Mouse (Mus musculus): Measurements from ENCODE around the gene Rita1. TPM values are rescaled to one million over a fixed set of nuclear protein-coding genes. Genes with fewer than 3 reads are reported as not detected.
A peak's percentile ranks its signal among the peaks of the same experiment; 100 is the strongest.

Rita1 gene
- polyA plus RNA-seq, 1 experiment: 15.7 TPM

DNA sequence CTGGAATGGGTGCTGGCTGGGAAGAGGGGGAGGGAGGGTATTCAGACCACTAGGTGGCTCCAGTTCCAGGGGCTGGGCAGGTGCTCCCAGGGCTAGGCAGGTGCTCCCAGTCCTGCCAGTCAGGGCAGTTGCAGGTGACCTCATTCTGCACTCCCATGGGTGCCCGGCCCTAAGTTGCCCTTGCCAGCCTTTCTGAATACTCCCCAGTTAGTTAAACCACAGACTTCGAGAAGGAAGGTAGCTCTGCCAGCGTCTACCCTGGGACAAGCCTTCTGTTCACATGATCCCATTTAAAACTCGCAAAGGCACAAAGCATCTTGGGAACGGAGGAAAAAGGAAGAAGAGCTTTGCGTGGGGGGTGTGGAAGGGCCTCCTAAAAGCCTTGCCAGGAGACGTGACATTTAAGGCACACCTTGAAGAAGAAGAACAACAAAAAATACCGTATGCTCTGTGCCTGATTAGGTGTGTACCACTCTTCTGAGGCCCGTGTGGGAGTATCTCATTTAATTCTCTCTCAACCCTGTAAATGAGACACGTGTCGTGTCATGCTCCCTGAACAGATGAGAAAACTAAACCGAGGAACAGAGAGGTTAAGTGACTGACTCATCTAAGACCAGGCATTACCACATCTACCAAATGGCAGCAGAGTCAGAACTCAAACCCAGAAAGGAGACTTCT is 35.6 kb upstream of the Rita1 start:
- no peak overlapping the region for H3K4me3 ChIP-seq (replicated peaks; ENCODE audit: extremely low read depth, low read depth, low read length)
- DNase-seq: no peak
- H3K4me1 ChIP-seq (ENCODE audit: control insufficient read depth, insufficient read depth, low read length): peaks cover 2% of the 10 kb centered on the region; the same call in 1 of the 2 replicates
- 24% methylated on average over 12 of the region's 12 CpGs for WGBS
- TF ChIP-seq POLR2A (IDR thresholded peaks at IDR 0.05; ENCODE audit: borderline replicate concordance, extremely low read depth, low read depth, low read length): no peak
- no peak for TF ChIP-seq CTCF (IDR thresholded peaks at IDR 0.05; ENCODE audit: insufficient read depth, low read length)

- no peak overlapping the region for H3K4me3 ChIP-seq (replicated peaks; ENCODE audit: extremely low read depth, low read depth, low read length)
- TF ChIP-seq CTCF (IDR thresholded peaks at IDR 0.05; ENCODE audit: insufficient read depth, low read length): no peak
- TF ChIP-seq POLR2A (IDR thresholded peaks at IDR 0.05; ENCODE audit: borderline replicate concordance, extremely low read depth, low read depth, low read length): no peak
- DNase-seq: no peak
- WGBS: 57% methylated on average over 4 of the region's 4 CpGs
- H3K4me1 ChIP-seq (ENCODE audit: control insufficient read depth, insufficient read depth, low read length): peaks cover 2% of the 10 kb centered on the region; the same call in 1 of the 2 replicates
Measured at GRCm38 (mm10) chr5:120647361-120647760, 35.0 kb upstream of the Rita1 start.

DNA sequence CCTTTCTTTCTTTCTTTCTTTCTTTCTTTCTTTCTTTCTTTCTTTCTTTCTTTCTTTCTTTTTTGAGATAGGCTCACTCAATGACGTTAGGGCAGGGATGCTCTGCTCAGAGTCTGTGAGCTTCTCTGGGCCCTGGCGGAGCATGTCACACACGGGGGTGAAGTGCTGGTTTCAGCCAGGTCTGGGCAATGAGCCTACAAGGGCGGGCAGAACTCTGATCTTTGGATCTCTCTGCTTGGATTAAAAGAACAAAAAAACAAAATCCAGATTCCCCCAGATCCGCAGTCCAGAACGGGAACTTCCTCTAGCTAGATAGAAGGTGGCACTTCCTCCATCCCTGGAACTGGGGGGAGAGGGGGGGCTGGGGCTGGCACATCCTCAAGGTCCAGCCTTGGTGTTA is 33.5 kb upstream of the Rita1 start:
- DNase-seq: no peak
- TF ChIP-seq POLR2A (IDR thresholded peaks at IDR 0.05; ENCODE audit: borderline replicate concordance, extremely low read depth, low read depth, low read length): no peak
- no peak for TF ChIP-seq CTCF (IDR thresholded peaks at IDR 0.05; ENCODE audit: insufficient read depth, low read length)
- WGBS: 31% methylated on average over 6 of the region's 6 CpGs
- Histone ChIP-seq H3K4me1 (ENCODE audit: control insufficient read depth, insufficient read depth, low read length) (peaks cover 2% of the 10 kb centered on the region; the same call in 1 of the 2 replicates), H3K4me3 (replicated peaks; ENCODE audit: extremely low read depth, low read depth, low read length) (no peak overlapping the region)

DNA sequence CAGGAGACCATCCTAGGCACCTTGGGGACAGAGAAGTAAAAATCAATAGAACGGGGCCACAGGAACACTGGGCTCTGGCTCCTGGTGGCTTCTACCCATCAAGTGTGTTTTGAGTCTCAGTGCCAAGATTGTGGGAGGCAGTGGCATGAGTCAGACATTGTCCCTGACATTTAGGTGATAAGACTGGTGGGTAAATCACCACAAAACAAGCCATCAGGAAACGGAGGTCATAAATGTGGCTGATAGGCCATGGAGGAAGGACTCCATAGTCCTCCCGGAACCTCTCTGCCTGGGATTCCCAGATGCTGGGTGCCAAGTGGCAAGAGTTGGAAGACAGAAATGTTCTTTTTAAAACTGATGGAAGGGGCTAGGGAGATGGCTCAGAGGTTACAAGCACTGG is 31.8 kb upstream of the Rita1 start:
- WGBS: 61% methylated on average over 3 of the region's 3 CpGs
- Histone ChIP-seq H3K4me1 (ENCODE audit: control insufficient read depth, insufficient read depth, low read length) (peaks cover 2% of the 10 kb centered on the region; the same call in 1 of the 2 replicates), H3K4me3 (replicated peaks; ENCODE audit: extremely low read depth, low read depth, low read length) (no peak overlapping the region)
- DNase-seq: no peak
- TF ChIP-seq POLR2A (IDR thresholded peaks at IDR 0.05; ENCODE audit: borderline replicate concordance, extremely low read depth, low read depth, low read length) (no peak), CTCF (IDR thresholded peaks at IDR 0.05; ENCODE audit: insufficient read depth, low read length) (no peak)

DNA sequence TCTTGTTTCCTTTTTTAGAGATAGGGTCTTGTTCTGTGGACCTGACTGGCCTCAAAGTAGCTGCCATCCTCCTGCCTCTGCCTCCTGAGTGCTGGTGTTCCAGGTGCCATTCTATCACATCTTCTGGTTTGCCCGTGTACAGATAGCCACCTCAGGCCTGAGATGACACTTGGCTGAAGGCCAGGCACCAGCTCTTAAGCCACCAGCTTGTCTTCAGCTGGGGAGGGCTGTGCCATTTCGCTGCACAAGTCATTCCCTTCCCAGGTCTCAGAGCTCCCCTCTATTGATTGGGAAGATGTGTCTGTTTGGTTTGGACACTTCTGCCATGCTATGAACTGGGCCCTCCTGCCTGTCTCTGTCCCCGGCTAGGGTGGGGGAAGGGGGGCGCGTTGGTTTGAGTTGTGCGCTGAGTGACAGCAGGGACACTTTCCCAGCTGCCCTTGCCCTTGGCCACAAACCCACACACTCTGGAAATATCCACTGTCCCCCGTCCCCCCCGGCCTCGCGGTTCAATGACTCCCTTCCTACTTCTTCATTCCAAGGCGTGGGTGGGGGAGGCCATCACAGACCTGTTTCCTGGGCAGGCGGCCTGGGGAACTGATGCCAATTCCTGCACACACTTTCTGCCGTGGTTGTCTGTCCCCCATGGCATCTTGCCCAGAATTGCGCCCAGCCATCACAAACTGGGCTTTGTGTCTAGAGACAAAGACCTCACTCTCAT is 31.1 kb upstream of the Rita1 start:
- TF ChIP-seq POLR2A (IDR thresholded peaks at IDR 0.05; ENCODE audit: borderline replicate concordance, extremely low read depth, low read depth, low read length) (no peak), CTCF (IDR thresholded peaks at IDR 0.05; ENCODE audit: insufficient read depth, low read length) (no peak)
- H3K4me3 ChIP-seq (replicated peaks; ENCODE audit: extremely low read depth, low read depth, low read length): no peak overlapping the region
- 44% methylated on average over 14 of the region's 14 CpGs for WGBS
- DNase-seq: no peak
- H3K4me1 ChIP-seq (ENCODE audit: control insufficient read depth, insufficient read depth, low read length): no peaks in the 10 kb centered on the region

DNA sequence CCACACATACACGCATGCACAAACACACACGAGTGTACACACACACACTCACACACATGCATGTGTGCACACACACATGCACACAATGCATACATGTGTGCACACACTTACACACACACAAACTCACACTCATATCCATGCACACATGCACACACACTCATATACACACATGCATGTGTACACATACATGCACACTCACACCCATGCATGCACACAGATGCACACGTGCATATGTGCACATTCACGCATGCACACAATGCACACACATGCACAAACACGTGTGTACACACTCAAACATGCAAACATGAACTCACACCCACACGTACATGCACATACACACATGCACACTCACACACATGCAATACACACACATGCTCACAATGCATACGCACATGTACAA is 27.7 kb upstream of the Rita1 start:
- no peak for TF ChIP-seq CTCF (IDR thresholded peaks at IDR 0.05; ENCODE audit: insufficient read depth, low read length)
- TF ChIP-seq POLR2A (IDR thresholded peaks at IDR 0.05; ENCODE audit: borderline replicate concordance, extremely low read depth, low read depth, low read length): no peak
- Histone ChIP-seq H3K4me3 (replicated peaks; ENCODE audit: extremely low read depth, low read depth, low read length) (no peak overlapping the region), H3K4me1 (ENCODE audit: control insufficient read depth, insufficient read depth, low read length) (no peaks in the 10 kb centered on the region)
- no peak for DNase-seq
- 85% methylated on average over 7 of the region's 7 CpGs for WGBS

DNA sequence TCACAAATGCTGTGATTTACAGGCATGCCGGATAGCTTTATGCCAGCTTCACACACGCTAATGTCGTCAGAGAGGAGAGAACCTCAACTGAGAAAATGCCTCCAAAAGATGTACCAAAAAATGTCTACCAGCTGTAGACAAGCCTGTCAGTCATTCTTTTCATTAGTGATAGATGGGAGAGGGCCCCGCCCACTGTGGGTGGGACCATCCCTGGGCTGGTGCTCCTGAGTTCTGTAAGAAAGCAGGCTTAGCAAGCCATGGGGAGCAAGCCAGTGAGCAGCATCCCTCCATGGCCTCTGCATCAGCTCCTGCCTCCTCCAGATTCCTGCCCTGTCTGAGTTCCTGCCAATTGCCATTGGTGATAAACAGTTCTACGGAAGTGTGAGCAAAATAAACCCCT is 23.2 kb upstream of the Rita1 start:
- TF ChIP-seq POLR2A (IDR thresholded peaks at IDR 0.05; ENCODE audit: borderline replicate concordance, extremely low read depth, low read depth, low read length) (no peak), CTCF (IDR thresholded peaks at IDR 0.05; ENCODE audit: insufficient read depth, low read length) (no peak)
- DNase-seq: no peak
- Histone ChIP-seq H3K4me3 (replicated peaks; ENCODE audit: extremely low read depth, low read depth, low read length) (no peak overlapping the region), H3K4me1 (ENCODE audit: control insufficient read depth, insufficient read depth, low read length) (no peaks in the 10 kb centered on the region)
- WGBS: 84% methylated on average over 5 of the region's 5 CpGs

DNA sequence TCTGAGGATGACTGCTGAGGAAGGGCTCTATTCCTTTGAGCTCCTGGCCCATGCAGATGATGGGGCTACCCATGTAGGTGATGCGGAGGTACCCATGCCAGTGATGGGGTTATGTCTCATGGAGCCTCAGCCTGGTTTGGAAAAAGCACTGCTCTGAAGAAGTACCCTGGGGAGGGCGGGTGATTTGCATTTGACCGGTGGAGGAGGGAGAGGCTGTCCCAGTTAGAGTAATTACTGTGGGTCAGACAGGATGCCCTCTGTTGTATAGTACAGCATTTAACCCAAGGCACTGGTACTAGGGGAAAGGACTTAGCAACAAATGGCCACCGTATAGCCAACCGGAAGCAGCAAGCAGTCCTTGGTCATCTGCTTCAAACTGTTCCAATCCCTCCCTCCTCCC is 22.5 kb upstream of the Rita1 start:
- no peak for DNase-seq
- Histone ChIP-seq H3K4me3 (replicated peaks; ENCODE audit: extremely low read depth, low read depth, low read length) (no peak overlapping the region), H3K4me1 (ENCODE audit: control insufficient read depth, insufficient read depth, low read length) (no peaks in the 10 kb centered on the region)
- TF ChIP-seq CTCF (IDR thresholded peaks at IDR 0.05; ENCODE audit: insufficient read depth, low read length): no peak
- no peak for TF ChIP-seq POLR2A (IDR thresholded peaks at IDR 0.05; ENCODE audit: borderline replicate concordance, extremely low read depth, low read depth, low read length)
- WGBS: 39% methylated on average over 5 of the region's 5 CpGs

- DNase-seq: no peak
- no peak for TF ChIP-seq CTCF (IDR thresholded peaks at IDR 0.05; ENCODE audit: insufficient read depth, low read length)
- TF ChIP-seq POLR2A (IDR thresholded peaks at IDR 0.05; ENCODE audit: borderline replicate concordance, extremely low read depth, low read depth, low read length): no peak
- WGBS: 42% methylated on average over 9 of the region's 9 CpGs
- Histone ChIP-seq H3K4me1 (ENCODE audit: control insufficient read depth, insufficient read depth, low read length) (no peaks in the 10 kb centered on the region), H3K4me3 (replicated peaks; ENCODE audit: extremely low read depth, low read depth, low read length) (no peak within 1 kb of the TSS)
Measured at GRCm38 (mm10) chr5:120634131-120634530, 21.7 kb upstream of the Rita1 start, which contains the start of gene Cfap73. Gene Cfap73, minus strand, starts transcription at chr5:120634235.

DNA sequence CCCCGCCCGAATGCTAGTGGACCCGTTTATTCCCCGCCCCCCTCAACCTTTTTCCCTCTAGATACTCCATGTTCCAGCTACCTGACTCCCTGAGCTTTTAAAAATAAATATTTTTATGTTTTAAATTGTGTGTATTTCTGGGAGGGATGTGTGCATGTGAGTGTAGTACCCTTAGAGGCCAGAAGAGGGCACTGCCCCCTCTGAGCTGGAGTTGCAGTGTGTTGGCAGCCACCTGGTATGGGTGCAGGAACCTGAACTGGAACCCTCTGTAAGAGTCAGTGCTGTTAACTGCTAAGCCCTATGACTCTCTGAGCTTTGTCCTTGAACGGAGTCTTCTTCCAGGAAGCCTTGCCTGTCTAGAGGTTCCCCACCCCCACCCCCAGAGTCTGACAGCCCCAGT is 19.5 kb upstream of the Rita1 start:
- TF ChIP-seq POLR2A (IDR thresholded peaks at IDR 0.05; ENCODE audit: borderline replicate concordance, extremely low read depth, low read depth, low read length) (no peak), CTCF (IDR thresholded peaks at IDR 0.05; ENCODE audit: insufficient read depth, low read length) (0 out of 2 replicates have a peak, but pooled peaks have one; percentile 4)
- H3K4me3 ChIP-seq (replicated peaks; ENCODE audit: extremely low read depth, low read depth, low read length): no peak overlapping the region
- no peak for DNase-seq
- H3K4me1 ChIP-seq (ENCODE audit: control insufficient read depth, insufficient read depth, low read length): no peaks in the 10 kb centered on the region
- 84% methylated on average over 5 of the region's 5 CpGs for WGBS
